Mouse (Mus musculus) heart, embryonic 12.5 days (tissue): ENCODE measurements around the gene Pdzd7. TPM values are rescaled to one million over a fixed set of nuclear protein-coding genes. Genes with fewer than 3 reads are reported as not detected.

ENCODE experiments used
- ATAC-seq: fragments of 200-750 bp; cut with Nextera tagmentation; 2 replicates; pipeline ENCODE4 v1.8.0; 2017; ENCODE audit warnings: moderate TSS enrichment, moderate library complexity; ENCODE audit not compliant: insufficient number of reproducible peaks, low FRiP score
- H3K27ac ChIP-seq: fragments of 300-500 bp; sonication (generic); 2 replicates; pipeline ENCODE4 v1.5.1; 2016; ENCODE audit warnings: mild to moderate bottlenecking, moderate library complexity; ENCODE audit not compliant: poor library complexity, severe bottlenecking
- H3K27me3 ChIP-seq: fragments of 300-500 bp; sonication (generic); replicated peaks from 2 replicates; pipeline ENCODE4 v1.6.1; 2016; ENCODE audit warnings: mild to moderate bottlenecking, moderate library complexity
- H3K36me3 ChIP-seq: fragments of 300-500 bp; sonication (generic); 2 replicates; pipeline ENCODE4 v1.6.1; 2016; ENCODE audit warnings: mild to moderate bottlenecking, moderate library complexity
- H3K4me1 ChIP-seq: fragments of 300-500 bp; sonication (generic); replicated peaks from 2 replicates; pipeline ENCODE4 v1.6.1; 2016; ENCODE audit warnings: mild to moderate bottlenecking
- H3K4me2 ChIP-seq: fragments of 300-500 bp; sonication (generic); 2 replicates; pipeline ENCODE4 v1.6.1; 2016; ENCODE audit warnings: mild to moderate bottlenecking, moderate library complexity
- H3K4me3 ChIP-seq: fragments of 300-500 bp; sonication (generic); 2 replicates; pipeline ENCODE4 v1.5.1; 2016; ENCODE audit warnings: mild to moderate bottlenecking
- H3K9ac ChIP-seq: fragments of 300-500 bp; sonication (generic); 2 replicates; pipeline ENCODE4 v1.6.1; 2016; ENCODE audit warnings: mild to moderate bottlenecking, moderate library complexity
- H3K9me3 ChIP-seq: fragments of 300-500 bp; sonication (generic); replicated peaks from 2 replicates; pipeline ENCODE4 v1.6.1; 2016; ENCODE audit warnings: mild to moderate bottlenecking, moderate library complexity
- WGBS: fragments of 180-500 bp; shearing (Covaris S2); methylation state at CpG from one replicate; pipeline ENCODE4 v1.1.7; 2016; 5-methylcytosine and 5-hydroxymethylcytosine counted together
- polyA plus RNA-seq: library from polyadenylated mRNA; unstranded; fragments of >200 nt; fragmentation: Nextera tagmentation; extraction: Ambion mirVana; gene quantifications from 2 replicates; pipeline ENCODE4 v1.2.1, GENCODE M21; 2016

Gene Pdzd7
- polyA plus RNA-seq, 1 experiment from 2014 or later: 0.09 TPM

GRCm38 (mm10) chr19:45057724-45058112 is 12.2 kb upstream of the Pdzd7 start:
- WGBS: 39% methylated on average over 7 of the region's 7 CpGs
- peaks cover 24% of the 10 kb centered on the region for H3K36me3 ChIP-seq
- ATAC-seq: no peak

GRCm38 (mm10) chr19:45056908-45057698 is 11.6 kb upstream of the Pdzd7 start:
- no peak for ATAC-seq
- Histone ChIP-seq H3K4me1 (peaks cover 20% of the 10 kb centered on the region), H3K27ac (peak overlapping the region; percentile 97), H3K4me3 (peak overlapping the region; percentile 66), H3K9ac (peak overlapping the region; percentile 68), H3K4me2 (peak overlapping the region; percentile 82), H3K36me3 (peaks cover 30% of the 10 kb centered on the region), H3K9me3 (no peaks in the 10 kb centered on the region), H3K27me3 (no peaks in the 10 kb centered on the region)
- 71% methylated on average over 7 of the region's 7 CpGs for WGBS

More at GRCm38 (mm10) chr19:45057724-45058112, 12.2 kb upstream of the Pdzd7 start:
- Histone ChIP-seq H3K9me3 (no peaks in the 10 kb centered on the region), H3K27ac (peak overlapping the region; percentile 97), H3K27me3 (no peaks in the 10 kb centered on the region), H3K4me2 (peak overlapping the region; percentile 82), H3K9ac (peak overlapping the region; percentile 68), H3K4me1 (peaks cover 20% of the 10 kb centered on the region), H3K4me3 (peak overlapping the region; percentile 66)

GRCm38 (mm10) chr19:45056364-45056763 is 10.8 kb upstream of the Pdzd7 start:
- Histone ChIP-seq H3K4me3 (no peak overlapping the region), H3K4me2 (peak overlapping the region; percentile 82; the same call in 1 of the 2 replicates), H3K9ac (peak overlapping the region; percentile 68; the same call in 1 of the 2 replicates), H3K27ac (no peak overlapping the region), H3K36me3 (peaks cover 37% of the 10 kb centered on the region), H3K27me3 (no peaks in the 10 kb centered on the region), H3K9me3 (no peaks in the 10 kb centered on the region), H3K4me1 (peaks cover 20% of the 10 kb centered on the region)
- 51% methylated on average over 4 of the region's 4 CpGs for WGBS
- no peak for ATAC-seq

GRCm38 (mm10) chr19:45054892-45055690 is 9.6 kb upstream of the Pdzd7 start:
- WGBS: 68% methylated on average over 6 of the region's 6 CpGs
- H3K9me3 ChIP-seq: no peaks in the 10 kb centered on the region
- H3K27ac ChIP-seq: no peak overlapping the region
- H3K4me2 ChIP-seq: no peak overlapping the region
- H3K9ac ChIP-seq: 0 out of 2 replicates have a peak overlapping the region, but pooled peaks have one; percentile 6
- no peaks in the 10 kb centered on the region for H3K27me3 ChIP-seq
- no peak overlapping the region for H3K4me3 ChIP-seq
- peaks cover 20% of the 10 kb centered on the region for H3K4me1 ChIP-seq
- no peak for ATAC-seq
- H3K36me3 ChIP-seq: peaks cover 49% of the 10 kb centered on the region

- WGBS: 84% methylated on average over 8 of the region's 8 CpGs
- H3K4me3 ChIP-seq: no peak overlapping the region
- no peak overlapping the region for H3K4me2 ChIP-seq
- peaks cover 54% of the 10 kb centered on the region for H3K36me3 ChIP-seq
- H3K27me3 ChIP-seq: no peaks in the 10 kb centered on the region
- no peak overlapping the region for H3K9ac ChIP-seq
- H3K9me3 ChIP-seq: no peaks in the 10 kb centered on the region
- H3K4me1 ChIP-seq: peaks cover 27% of the 10 kb centered on the region
- no peak overlapping the region for H3K27ac ChIP-seq
- no peak for ATAC-seq
These were observed 7.9 kb upstream of the Pdzd7 start for GRCm38 (mm10) chr19:45053451-45053850.

GRCm38 (mm10) chr19:45049523-45049922 is 4.0 kb upstream of the Pdzd7 start:
- peaks cover 45% of the 10 kb centered on the region for H3K36me3 ChIP-seq
- ATAC-seq: no peak

GRCm38 (mm10) chr19:45048644-45049365 is 3.3 kb upstream of the Pdzd7 start:
- Histone ChIP-seq H3K36me3 (peaks cover 41% of the 10 kb centered on the region), H3K4me3 (peak overlapping the region; percentile 63), H3K27me3 (peaks cover 27% of the 10 kb centered on the region), H3K4me1 (peaks cover 28% of the 10 kb centered on the region), H3K9me3 (no peaks in the 10 kb centered on the region), H3K27ac (peak overlapping the region; percentile 93), H3K9ac (peak overlapping the region; percentile 79), H3K4me2 (peak overlapping the region; percentile 83)
- ATAC-seq: no peak
- WGBS: 73% methylated on average over 12 of the region's 12 CpGs

More at GRCm38 (mm10) chr19:45049523-45049922, 4.0 kb upstream of the Pdzd7 start:
- no peak overlapping the region for H3K4me3 ChIP-seq
- WGBS: 77% methylated on average over 9 of the region's 9 CpGs
- H3K4me1 ChIP-seq: peaks cover 28% of the 10 kb centered on the region
- H3K9ac ChIP-seq: no peak overlapping the region
- H3K9me3 ChIP-seq: no peaks in the 10 kb centered on the region
- H3K27me3 ChIP-seq: peaks cover 21% of the 10 kb centered on the region
- no peak overlapping the region for H3K4me2 ChIP-seq
- H3K27ac ChIP-seq: no peak overlapping the region

- Histone ChIP-seq H3K4me2 (peak overlapping the region; percentile 83), H3K4me1 (peaks cover 28% of the 10 kb centered on the region), H3K27me3 (peaks cover 34% of the 10 kb centered on the region), H3K9ac (peak overlapping the region; percentile 79), H3K27ac (peak overlapping the region; percentile 93), H3K4me3 (peak overlapping the region; percentile 63), H3K36me3 (peaks cover 34% of the 10 kb centered on the region), H3K9me3 (no peaks in the 10 kb centered on the region)
- peak; percentile 76 for ATAC-seq
- 28% methylated on average over 11 of the region's 11 CpGs for WGBS
These were observed 2.6 kb upstream of the Pdzd7 start for GRCm38 (mm10) chr19:45047935-45048643.

GRCm38 (mm10) chr19:45047417-45047934 is 2.0 kb upstream of the Pdzd7 start, which contains the start of gene Sfxn3:
TSS of gene Sfxn3 (plus strand) at chr19:45047503.
- Histone ChIP-seq H3K4me2 (peak within 1 kb of the TSS; percentile 83), H3K27me3 (peaks cover 39% of the 10 kb centered on the region), H3K4me3 (peak within 1 kb of the TSS; percentile 63), H3K9ac (peak within 1 kb of the TSS; percentile 79), H3K4me1 (peaks cover 28% of the 10 kb centered on the region), H3K9me3 (no peaks in the 10 kb centered on the region), H3K27ac (peak within 1 kb of the TSS; percentile 93), H3K36me3 (peaks cover 28% of the 10 kb centered on the region)
- WGBS: under 1% methylated on average over 26 of the region's 26 CpGs
- peak; percentile 89 for ATAC-seq
